10 mouse cellular contexts compared by ENCODE assay signal in genomic region chr13:69488565-69489255, GRCm38 (mm10). TPM values are rescaled to one million over a fixed set of nuclear protein-coding genes. Genes with fewer than 3 reads are reported as not detected.
A peak's percentile ranks its signal among the peaks of the same experiment; 100 is the strongest.
DNase-seq lines count a peak whose midpoint lies in the region; ATAC-seq lines count a peak whose summit lies in the region.
"Had no signal": no experiment of that assay in that cellular context is flagged by ENCODE, and none has a peak within 500 bp of the region (broad histone marks: within the 10 kb centered on the region; RNA-seq: fewer than 3 reads in every experiment).

No protein-coding gene starts in this region.

- no peak for ATAC-seq in limb, embryonic 12.5 days (ENCODE audit: insufficient number of reproducible peaks, insufficient read depth, low FRiP score, low TSS enrichment, low read depth)
- no peak for ATAC-seq in midbrain, embryonic 12.5 days (ENCODE audit: low FRiP score, low read depth)
- no peak for ATAC-seq in frontal cortex, adult (ENCODE audit: low TSS enrichment)

- 43% methylated on average over 13 of the region's 13 CpGs for WGBS in limb, embryonic 12.5 days
- 41% methylated on average over 13 of the region's 13 CpGs for WGBS in limb, embryonic 10.5 days
- 39% methylated on average over 13 of the region's 13 CpGs for WGBS in midbrain, embryonic 12.5 days

- H3K4me2 ChIP-seq in limb, embryonic 12.5 days = peak overlapping the region; percentile 53
- H3K4me2 ChIP-seq in midbrain, embryonic 12.5 days (replicated peaks) = peak overlapping the region; percentile 57

- no peaks in the 10 kb centered on the region for H3K36me3 ChIP-seq in limb, embryonic 12.5 days
- no peaks in the 10 kb centered on the region for H3K36me3 ChIP-seq in limb, embryonic 10.5 days
- H3K36me3 ChIP-seq in midbrain, embryonic 12.5 days = no peaks in the 10 kb centered on the region
- H3K36me3 ChIP-seq: neural tube, embryonic 12.5 days had no signal

- H3K9ac ChIP-seq in limb, embryonic 12.5 days (replicated peaks) = no peak overlapping the region
- no peak overlapping the region for H3K9ac ChIP-seq in midbrain, embryonic 12.5 days (replicated peaks)

- H3K9me3 ChIP-seq in limb, embryonic 12.5 days = no peaks in the 10 kb centered on the region
- H3K9me3 ChIP-seq in limb, embryonic 10.5 days (replicated peaks) = no peaks in the 10 kb centered on the region
- H3K9me3 ChIP-seq in midbrain, embryonic 12.5 days = no peaks in the 10 kb centered on the region
- H3K9me3 ChIP-seq: forebrain, embryonic 13.5 days; neural tube, embryonic 12.5 days had no signal

- H3K27me3 ChIP-seq in limb, embryonic 12.5 days = peaks cover 64% of the 10 kb centered on the region
- peaks cover 54% of the 10 kb centered on the region for H3K27me3 ChIP-seq in limb, embryonic 10.5 days (ENCODE audit: low read depth, poor library complexity, severe bottlenecking)
- peaks cover 55% of the 10 kb centered on the region for H3K27me3 ChIP-seq in midbrain, embryonic 12.5 days

- H3K4me3 ChIP-seq in limb, embryonic 12.5 days (replicated peaks) = no peak overlapping the region
- no peak overlapping the region for H3K4me3 ChIP-seq in limb, embryonic 10.5 days
- 0 out of 2 replicates have a peak overlapping the region, but pooled peaks have one; percentile 29 for H3K4me3 ChIP-seq in midbrain, embryonic 12.5 days

- peaks cover 22% of the 10 kb centered on the region for H3K4me1 ChIP-seq in limb, embryonic 12.5 days (replicated peaks)
- H3K4me1 ChIP-seq in limb, embryonic 10.5 days = peaks cover 27% of the 10 kb centered on the region
- peaks cover 14% of the 10 kb centered on the region; the same call in 1 of the 2 replicates for H3K4me1 ChIP-seq in midbrain, embryonic 12.5 days

- DNase-seq in cerebellum, adult 9-11 months = peak; percentile 3
- no peak for DNase-seq in cerebellum, adult 8-10 months
- no peak for DNase-seq in limb, embryonic 10.5 days (ENCODE audit: low spot score)
- DNase-seq in NIH3T3 (ENCODE audit: low read depth) = peak; percentile 8
- no peak for DNase-seq in layer of hippocampus, postnatal 10 days (ENCODE audit: low spot score in 2 of 2)

- H3K27ac ChIP-seq in limb, embryonic 12.5 days = no peak overlapping the region
- no peak overlapping the region for H3K27ac ChIP-seq in limb, embryonic 10.5 days
- no peak overlapping the region for H3K27ac ChIP-seq in midbrain, embryonic 12.5 days (replicated peaks)
- H3K27ac ChIP-seq: forebrain, embryonic 13.5 days; neural tube, embryonic 12.5 days had no signal

RNA-seq across cellular contexts. Expression of gene Nsun2, which starts 44.8 kb away (rescaled TPM):
- 130 and 131 TPM in 2 replicates for polyA plus RNA-seq in limb, embryonic 12.5 days (2016; fragmentation: Nextera tagmentation; extraction: Ambion mirVana)
- 172 and 198 TPM in 2 replicates for polyA plus RNA-seq in limb, embryonic 10.5 days (2016; fragmentation: Nextera tagmentation; extraction: Ambion mirVana)
- 91.9 and 102 TPM in 2 replicates for polyA plus RNA-seq in midbrain, embryonic 12.5 days (2016; fragmentation: Nextera tagmentation; extraction: Ambion mirVana)
- 10 to 100 TPM; 74.5 to 84.5 TPM for total RNA-seq in layer of hippocampus, postnatal 10 days (2021)

RNA-seq across cellular contexts. Expression of gene Tent4a, which starts 45.7 kb away (rescaled TPM):
- 6.3 and 7.3 TPM in 2 replicates for polyA plus RNA-seq in limb, embryonic 12.5 days (2016; fragmentation: Nextera tagmentation; extraction: Ambion mirVana)
- 6.0 TPM in 2 replicates for polyA plus RNA-seq in limb, embryonic 10.5 days (2016; fragmentation: Nextera tagmentation; extraction: Ambion mirVana)
- polyA plus RNA-seq in midbrain, embryonic 12.5 days (2016; fragmentation: Nextera tagmentation; extraction: Ambion mirVana) = 6.7 TPM in 2 replicates
- total RNA-seq in layer of hippocampus, postnatal 10 days (2021) = 10 to 100 TPM; 40.9 to 41.7 TPM

Comparison
In these comparisons a context has a peak if more than half of its experiments do, and no peak if none do; other contexts are left out.
1. DNase-seq: peak in cerebellum, adult 9-11 months (single experiment) and NIH3T3 (single experiment); none in cerebellum, adult 8-10 months (single experiment), limb, embryonic 10.5 days (single experiment) and layer of hippocampus, postnatal 10 days (0 of 2).